Mouse (Mus musculus): ENCODE measurements around the gene Pikfyve. TPM values are rescaled to one million over a fixed set of nuclear protein-coding genes. Genes with fewer than 3 reads are reported as not detected.
"Not testable (repeated sequence)": the region's sequence is repeated elsewhere in the genome, so short reads cannot be mapped to it uniquely, and the experiment has no call there.

The Pikfyve gene
- total and polyA plus RNA-seq, 3 experiments, result 5.7 to 38.3 (median 29.1) TPM

DNA sequence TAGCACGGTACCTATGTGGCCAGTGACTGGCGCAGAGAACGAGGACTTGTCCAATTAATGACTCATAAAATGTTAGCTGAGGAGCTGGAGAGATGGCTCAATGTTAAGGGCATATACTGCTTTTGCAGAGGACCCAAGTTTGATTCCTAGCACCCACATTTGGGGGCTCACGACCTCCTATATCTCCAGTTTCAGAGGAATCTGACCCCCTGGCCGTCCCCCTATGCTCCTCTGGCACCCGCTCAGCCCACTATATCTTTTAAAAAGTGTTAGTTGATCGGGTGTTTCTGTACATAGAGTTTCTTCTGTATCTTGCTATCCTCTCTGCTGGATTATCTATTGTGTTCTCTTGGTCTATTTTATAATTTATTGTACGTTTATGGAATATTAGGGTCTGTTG lies 1.5 kb upstream of the Pikfyve start:
- no peak for DNase-seq

GRCm38 (mm10) chr1:65185524-65186205 lies 818 bp upstream of the Pikfyve start:
- DNase-seq, result no peak

DNA sequence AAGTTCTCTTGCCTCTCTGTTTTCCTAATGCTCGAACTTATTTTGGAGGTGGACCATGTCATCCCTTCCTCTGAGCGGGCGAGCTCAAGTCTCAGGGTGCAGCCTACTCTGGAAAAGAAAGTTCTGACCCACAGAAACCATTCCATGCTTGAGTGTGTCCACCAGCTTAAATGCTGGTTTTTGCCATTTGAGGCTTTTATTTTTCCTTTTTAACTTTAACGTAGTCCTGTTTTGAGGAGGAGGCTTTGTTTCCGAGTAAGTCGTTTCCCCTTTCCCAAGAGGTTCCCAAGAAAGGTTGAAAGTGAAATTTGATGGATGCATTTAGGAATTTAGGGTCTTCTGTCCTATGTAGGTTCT lies 569 bp downstream of the Pikfyve start:
- no peak for DNase-seq

DNA sequence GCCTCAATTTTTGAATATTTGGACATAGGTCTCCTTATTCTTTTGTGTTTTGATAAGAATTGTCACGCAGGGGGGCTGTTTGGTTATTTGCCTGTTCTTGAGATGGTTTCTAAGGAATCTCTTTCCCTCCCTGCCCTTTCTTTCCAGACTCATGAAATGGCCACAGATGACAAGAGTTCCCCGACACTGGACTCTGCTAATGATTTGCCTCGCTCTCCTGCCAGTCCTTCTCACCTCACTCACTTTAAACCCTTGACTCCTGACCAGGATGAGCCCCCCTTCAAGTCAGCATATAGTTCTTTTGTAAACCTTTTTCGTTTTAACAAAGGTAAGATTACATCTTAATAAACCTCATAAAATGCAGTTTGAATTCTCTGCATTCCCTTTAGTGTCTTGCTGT lies 3.7 kb downstream of the Pikfyve start:
- DNase-seq, result no peak

DNA sequence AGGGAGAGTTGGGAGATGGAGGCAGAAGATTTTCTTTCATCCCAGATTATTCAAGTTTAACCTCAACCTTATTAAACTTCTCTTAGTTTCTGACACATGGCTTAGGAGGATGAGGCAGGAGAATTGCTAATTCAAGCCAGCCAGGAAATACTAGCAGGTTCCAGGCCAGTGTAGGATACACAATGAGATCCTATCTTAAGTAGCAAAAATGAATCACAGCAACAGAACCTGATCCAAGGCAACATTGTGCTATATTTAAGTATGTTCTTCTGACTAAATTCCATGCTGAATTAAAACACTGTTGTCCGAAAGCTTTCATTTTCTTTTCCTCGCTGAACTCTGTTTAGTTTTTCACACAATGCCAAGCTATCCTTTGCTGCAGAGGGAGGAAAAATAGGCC lies 6.7 kb downstream of the Pikfyve start:
- DNase-seq, result no peak

DNA sequence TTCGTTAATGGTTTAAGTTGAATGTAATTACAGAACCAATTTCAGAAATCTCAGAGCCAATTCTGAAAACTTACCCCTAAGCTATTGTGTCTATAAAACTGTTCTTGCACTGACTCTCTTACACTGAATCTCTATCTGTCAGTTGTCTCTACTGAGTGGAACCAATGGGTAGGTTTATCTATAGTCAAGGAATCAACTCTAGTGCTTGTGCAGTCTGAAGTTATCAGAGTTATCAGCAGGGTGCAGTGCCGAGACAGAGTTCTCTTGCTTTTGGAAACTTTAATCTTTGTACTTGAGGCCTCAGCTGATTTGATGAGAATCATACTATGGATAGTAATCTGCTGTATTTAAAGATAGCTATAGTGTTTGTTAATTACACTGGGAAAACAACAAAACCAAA lies 11.9 kb downstream of the Pikfyve start:
- no peak for DNase-seq

GRCm38 (mm10) chr1:65198861-65199260 lies 12.4 kb downstream of the Pikfyve start:
- DNase-seq, result no peak

- DNase-seq, result no peak
These were observed 17.8 kb downstream of the Pikfyve start for GRCm38 (mm10) chr1:65204299-65204698.

DNA sequence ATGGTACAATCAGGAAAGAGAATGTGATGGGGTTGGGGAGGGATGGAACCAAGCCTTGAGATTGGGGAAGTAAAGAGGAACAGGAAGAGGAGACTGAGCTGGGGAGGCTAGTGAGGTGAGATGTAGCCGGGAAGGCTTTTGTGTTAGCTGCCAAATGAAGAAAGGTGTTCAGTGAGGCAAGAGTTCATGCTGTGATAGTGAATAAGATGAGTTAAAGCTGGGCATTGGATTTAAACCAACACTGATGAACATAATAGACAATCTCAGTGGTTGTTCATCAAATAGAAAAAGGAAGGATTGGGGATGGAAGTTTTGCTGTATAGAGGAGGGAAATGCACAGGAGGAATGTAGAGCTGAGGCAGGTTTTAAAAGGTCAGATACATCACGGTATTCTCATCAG lies 26.7 kb downstream of the Pikfyve start:
- DNase-seq, result no peak

DNA sequence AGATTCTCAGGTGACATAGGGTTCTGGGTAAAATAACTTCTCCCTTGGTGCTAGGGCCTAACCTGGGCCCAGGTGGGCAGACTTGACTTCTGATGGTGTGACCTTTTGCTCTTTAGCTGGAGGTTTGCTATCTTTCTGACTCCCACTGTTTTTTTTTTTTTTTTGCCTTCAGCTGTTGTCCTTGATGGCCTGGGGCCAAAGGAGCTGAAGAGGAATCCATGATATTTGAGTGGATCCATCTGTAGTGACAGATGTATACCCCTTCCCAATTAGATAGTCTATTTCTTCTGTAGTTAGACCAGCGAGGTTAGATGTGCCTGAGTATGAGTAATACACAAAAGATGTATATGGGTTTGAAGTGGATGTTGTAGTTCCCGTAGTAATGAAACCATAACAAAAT lies 31.1 kb downstream of the Pikfyve start:
- DNase-seq, result no peak

DNA sequence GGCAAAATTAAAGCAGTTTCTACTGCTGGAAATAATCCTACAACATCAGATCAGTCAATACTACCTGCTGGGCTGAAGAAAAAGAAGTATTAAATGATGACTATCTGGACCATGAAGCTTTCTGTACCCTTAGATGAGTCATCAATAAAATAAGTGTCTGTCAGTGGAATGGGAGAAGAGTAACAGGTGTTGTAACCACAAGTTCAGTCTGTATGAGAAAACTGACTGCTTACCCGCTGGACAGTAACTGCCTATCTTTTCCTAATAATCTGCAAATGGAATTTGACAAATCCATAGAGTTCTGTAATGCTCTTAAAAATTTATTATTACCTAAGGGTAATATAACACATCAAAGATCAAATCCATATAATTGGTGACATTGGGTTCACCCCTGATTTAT lies 31.5 kb downstream of the Pikfyve start:
- no peak for DNase-seq

DNA sequence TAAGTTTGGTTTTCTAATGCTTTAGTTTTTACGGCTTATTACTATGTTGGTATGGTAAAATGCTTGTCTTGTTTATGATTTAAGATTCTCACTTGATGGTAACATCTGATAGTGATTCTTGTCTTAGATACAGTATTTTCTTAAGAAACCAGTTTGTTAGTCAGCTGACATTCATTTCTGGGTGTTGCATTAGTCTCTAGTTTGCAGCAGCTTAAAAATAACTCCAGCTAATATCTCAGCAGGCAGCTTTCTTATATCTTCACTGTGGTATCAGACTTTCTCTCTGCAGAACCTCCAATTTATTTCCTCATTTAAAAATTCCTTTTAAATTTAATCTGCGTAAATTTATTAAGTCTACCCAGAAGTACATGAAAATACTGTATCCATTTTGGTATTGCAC lies 37.2 kb downstream of the Pikfyve start:
- DNase-seq, result no peak

- no peak for DNase-seq
These were observed 41.2 kb downstream of the Pikfyve start for GRCm38 (mm10) chr1:65227681-65228080.

DNA sequence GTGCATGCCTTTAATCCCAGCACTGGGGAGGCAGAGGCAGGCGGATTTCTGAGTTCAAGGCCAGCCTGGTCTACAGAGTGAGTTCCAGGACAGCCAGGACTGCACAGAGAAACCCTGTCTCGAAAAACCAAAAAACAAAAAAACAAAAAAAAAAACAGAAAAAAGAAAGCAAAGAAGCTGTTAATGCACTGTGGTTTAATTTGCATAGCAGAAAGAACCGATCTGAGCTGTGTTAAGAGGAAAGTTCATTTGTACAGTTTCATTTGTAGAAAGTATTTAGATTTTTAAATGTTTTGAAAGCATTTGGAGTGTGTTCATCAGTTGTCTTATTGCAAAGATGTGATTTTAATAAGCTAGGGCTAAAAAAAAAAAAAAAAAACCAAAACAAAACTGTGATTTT lies 43.3 kb downstream of the Pikfyve start:
- DNase-seq, result not testable (repeated sequence)

DNA sequence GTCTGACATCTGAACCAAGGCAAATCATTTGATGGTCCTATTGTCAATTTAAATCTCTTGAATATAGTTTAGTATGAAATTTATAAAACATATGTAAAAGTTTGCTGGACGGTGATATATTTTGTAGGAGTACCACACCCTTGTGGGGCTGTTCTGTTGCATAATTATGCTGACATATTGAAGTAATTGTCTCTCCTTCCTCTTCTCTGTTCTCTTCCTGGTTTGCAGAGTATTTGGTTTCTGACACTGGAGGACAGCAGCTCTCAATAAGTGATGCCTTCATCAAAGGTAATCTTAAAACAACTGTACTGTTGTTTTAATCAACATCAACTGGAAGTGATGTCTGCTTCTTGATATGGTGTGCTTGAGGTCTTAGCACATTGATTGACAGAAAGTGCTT lies 44.1 kb downstream of the Pikfyve start:
- no peak for DNase-seq

DNA sequence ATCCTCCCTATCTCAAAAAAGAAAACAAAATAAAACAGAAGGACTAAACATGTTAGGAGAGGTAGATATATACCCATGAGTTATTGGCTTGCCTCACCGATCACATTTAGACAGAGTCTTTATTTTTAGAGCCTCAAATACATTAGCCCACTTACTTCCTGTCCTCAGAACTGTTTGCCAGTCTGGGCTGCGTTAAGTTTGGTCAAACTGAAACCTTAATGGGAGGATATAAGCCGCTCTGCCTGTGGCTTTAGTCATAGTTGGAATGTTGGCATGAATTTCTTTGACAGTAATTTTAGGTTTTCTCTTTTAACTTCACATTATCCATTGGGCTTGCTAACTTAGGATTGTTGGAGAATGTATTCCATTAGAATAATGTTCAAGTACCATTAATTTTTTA lies 51.2 kb downstream of the Pikfyve start:
- DNase-seq, result no peak

DNA sequence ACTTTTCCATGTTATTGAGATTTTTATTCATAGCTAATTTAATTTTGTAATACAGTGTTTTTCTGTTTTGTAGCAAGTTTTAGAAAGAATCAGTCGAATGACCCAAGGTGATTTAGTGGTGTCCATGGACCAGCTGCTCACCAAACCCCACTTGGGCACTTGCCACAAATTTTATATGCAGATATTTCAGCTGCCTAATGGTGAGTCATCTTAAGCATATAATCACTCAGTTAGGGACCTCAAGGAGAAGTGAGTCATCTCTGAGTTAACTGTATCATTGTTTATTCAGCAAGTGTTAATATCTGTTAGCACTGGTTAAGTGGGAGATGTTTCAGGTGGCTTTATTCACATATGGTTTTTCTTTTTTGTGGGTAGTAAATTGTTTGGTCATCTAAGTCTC lies 59.2 kb downstream of the Pikfyve start:
- peak; percentile 70 for DNase-seq

DNA sequence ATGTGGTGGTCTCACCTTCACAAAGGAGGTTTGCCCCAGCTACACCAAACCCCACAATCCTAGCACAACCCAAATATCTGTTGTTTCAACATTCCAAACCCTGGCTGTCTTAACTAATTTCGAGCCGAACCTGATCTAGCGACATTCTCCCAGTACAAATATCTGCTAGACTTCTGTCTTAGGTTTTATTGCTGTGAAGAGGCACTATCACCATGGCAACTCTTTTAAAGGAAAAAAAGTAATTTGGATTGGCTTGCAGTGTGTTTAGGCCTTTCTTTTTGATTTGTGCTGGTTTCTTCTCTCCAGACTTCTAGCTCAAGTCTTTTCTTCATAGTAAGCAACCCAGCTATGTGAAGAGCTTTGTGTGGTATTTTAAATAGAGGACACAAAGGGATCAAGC lies 94.0 kb downstream of the Pikfyve start:
- no peak for DNase-seq

DNA sequence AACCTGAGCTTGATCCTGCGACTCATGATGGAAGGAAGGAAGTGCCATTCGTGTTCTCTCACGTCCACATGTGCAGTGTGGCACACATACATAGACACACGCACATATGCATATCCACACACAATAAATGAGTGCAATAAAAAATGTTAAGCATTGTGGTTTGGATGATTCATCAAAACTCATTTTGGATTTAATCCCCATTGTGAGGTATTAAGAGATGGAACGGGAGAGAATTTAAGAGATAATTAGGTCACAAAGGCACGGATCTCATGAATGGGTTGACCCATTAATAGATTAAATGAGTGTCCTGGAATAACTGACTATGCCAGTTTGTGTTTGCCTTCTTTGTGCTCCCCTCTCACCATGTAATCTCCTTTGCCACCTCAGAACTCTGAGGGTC lies 95.3 kb downstream of the Pikfyve start, which contains the start of gene Pth2r:
Pth2r (plus strand) TSS at position 301 of the 400 bp plus-strand sequence.
- DNase-seq, result no peak

DNA sequence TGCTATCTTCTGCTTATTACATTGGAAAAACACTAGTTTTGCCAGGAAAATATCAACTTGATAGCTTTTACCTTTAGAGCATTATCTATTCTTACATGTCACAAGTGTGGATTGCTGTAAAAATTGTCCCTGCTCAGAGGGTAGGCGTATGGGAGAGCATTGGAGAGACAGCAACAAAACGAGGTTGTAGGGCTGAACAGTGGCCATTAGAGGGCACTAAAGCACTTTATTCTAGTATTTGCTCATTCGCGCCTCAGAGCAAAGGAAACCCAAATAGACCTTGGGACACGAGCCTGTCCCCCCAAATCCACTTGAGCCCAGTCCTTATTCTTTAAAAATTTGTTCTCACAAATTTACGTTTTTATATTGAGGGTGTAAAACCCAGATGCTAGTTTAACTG lies 96.3 kb downstream of the Pikfyve start:
- DNase-seq, result peak; percentile 58

DNA sequence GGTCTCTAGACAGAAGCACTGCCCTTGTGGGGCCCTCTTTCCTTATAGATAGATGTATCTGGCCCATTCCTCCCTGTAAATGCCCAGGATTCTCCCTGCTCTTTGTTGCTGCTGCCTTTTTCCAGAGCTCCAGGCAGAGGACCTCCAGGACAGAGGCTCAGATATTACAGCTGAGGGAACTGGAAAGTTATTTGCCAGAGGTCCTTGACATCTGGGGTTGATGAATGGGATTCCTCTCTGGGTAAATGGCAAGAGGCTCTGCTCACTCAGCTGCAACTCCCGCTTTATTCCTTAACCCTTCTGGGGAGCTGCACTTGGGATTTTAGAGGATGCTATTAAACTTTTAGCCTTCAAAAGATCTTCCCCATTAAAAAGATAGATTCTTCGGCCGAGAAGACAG lies 122.0 kb downstream of the Pikfyve start:
- DNase-seq, result peak; percentile 63

DNA sequence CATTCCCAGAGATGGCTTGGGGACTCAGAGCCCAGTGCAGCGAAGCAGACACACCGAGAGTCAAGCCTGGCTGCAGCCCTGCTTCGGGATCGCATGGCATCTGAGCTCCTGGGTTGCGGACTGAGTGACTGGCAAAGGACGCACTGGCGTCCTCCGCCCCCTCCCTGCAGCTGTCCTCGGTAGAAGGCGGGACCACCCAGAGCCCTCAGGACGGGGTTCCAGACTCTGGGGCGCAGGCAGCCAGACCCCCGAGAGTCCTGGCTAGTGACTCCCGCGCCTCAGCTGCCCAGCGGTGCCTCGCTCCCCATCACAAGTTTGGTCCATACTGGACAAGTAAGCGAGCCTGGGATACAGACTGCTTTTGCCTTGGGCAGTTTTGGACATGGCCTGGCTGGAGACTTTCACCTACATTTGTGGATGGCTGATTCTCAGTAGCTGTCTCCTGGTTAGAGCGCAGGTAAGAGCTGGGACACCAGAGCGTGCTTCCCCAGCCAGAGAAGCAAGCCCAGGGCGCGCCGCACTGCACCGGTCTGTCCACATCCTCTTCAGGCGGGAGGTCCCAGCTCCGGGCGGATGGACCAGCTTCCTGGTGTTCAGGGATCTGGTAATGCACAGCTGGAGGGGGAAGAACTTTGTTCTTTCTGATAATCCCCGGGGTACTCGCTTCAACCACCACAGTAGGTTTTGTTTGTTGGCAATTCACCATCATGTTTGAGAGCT lies 124.9 kb downstream of the Pikfyve start:
- DNase-seq, result no peak

- DNase-seq, result peak; percentile 8
These were observed 125.6 kb downstream of the Pikfyve start for GRCm38 (mm10) chr1:65312118-65312517.

GRCm38 (mm10) chr1:65312896-65313295 lies 126.4 kb downstream of the Pikfyve start:
- peak; percentile 19 for DNase-seq
